ENCODE assay signal across 8 mouse cellular contexts in genomic region chr8:105276292-105277120, GRCm38 (mm10). TPM values are rescaled to one million over a fixed set of nuclear protein-coding genes. Genes with fewer than 3 reads are reported as not detected.
DNase-seq lines count a peak whose midpoint lies in the region; ATAC-seq and TF ChIP-seq lines count a peak whose summit lies in the region.

No protein-coding gene starts in this region.

- H3K36me3 ChIP-seq in hindbrain, postnatal 0 days (ENCODE audit: insufficient read depth, low read length): no peaks in the 10 kb centered on the region
- H3K36me3 ChIP-seq in liver, embryonic 14.5 days (replicated peaks; ENCODE audit: control insufficient read depth, insufficient read depth, low read depth): no peaks in the 10 kb centered on the region
- peaks cover 15% of the 10 kb centered on the region for H3K36me3 ChIP-seq in neural tube, embryonic 13.5 days

- TF ChIP-seq CTCF in hindbrain, postnatal 0 days (IDR thresholded peaks at IDR 0.05; ENCODE audit: low read depth): peak; percentile 10; the same call in 1 of the 2 replicates
- TF ChIP-seq CTCF in liver, embryonic 14.5 days (IDR thresholded peaks at IDR 0.05; ENCODE audit: low read depth): no peak

- peak overlapping the region; percentile 83 for H3K4me2 ChIP-seq in hindbrain, postnatal 0 days (ENCODE audit: low read depth, low read length)
- peak overlapping the region; percentile 30 for H3K4me2 ChIP-seq in liver, embryonic 14.5 days (ENCODE audit: low read depth)
- peak overlapping the region; percentile 77 for H3K4me2 ChIP-seq in neural tube, embryonic 13.5 days

- H3K4me3 ChIP-seq in hindbrain, postnatal 0 days (ENCODE audit: low read length): peak overlapping the region; percentile 48
- H3K4me3 ChIP-seq in liver, embryonic 14.5 days (ENCODE audit: insufficient read depth in 1 of 2, low read depth in 2 of 2, low read length in 2 of 2): peak overlapping the region in 1 of 2 experiments; percentile 0; a peak in 1 of 4 replicates
- H3K4me3 ChIP-seq in neural tube, embryonic 13.5 days: peak overlapping the region; percentile 45

- peak; percentile 97 for DNase-seq in heart, adult 11 months
- no peak for DNase-seq in heart, adult 8-10 months (ENCODE audit: low spot score)
- DNase-seq in adrenal gland, postnatal 36 days: peak; percentile 63 to 82
- DNase-seq in gastrocnemius, adult 18-20 months (ENCODE audit: low spot score): peak; percentile 76
- peak; percentile 63 for DNase-seq in hindbrain, postnatal 0 days (ENCODE audit: low spot score)
- no peak for DNase-seq in liver, embryonic 14.5 days (ENCODE audit: low read depth in 3 of 3, low spot score in 3 of 3)
- DNase-seq in frontal cortex, postnatal 25 days (ENCODE audit: low spot score in 2 of 2): no peak

- no peaks in the 10 kb centered on the region for H3K9me3 ChIP-seq in hindbrain, postnatal 0 days (ENCODE audit: low read length)
- no peaks in the 10 kb centered on the region for H3K9me3 ChIP-seq in liver, embryonic 14.5 days (ENCODE audit: control insufficient read depth, low read length)
- no peaks in the 10 kb centered on the region for H3K9me3 ChIP-seq in neural tube, embryonic 13.5 days

- ATAC-seq in hindbrain, postnatal 0 days: peak; percentile 66
- ATAC-seq in liver, embryonic 14.5 days (ENCODE audit: insufficient read depth): peak; percentile 52; the same call in 1 of the 2 replicates
- ATAC-seq in neural tube, embryonic 13.5 days (ENCODE audit: low read depth): peak; percentile 73

- peaks cover 5% of the 10 kb centered on the region; the same call in 1 of the 2 replicates for H3K4me1 ChIP-seq in hindbrain, postnatal 0 days (ENCODE audit: insufficient read depth, low read length)
- H3K4me1 ChIP-seq in liver, embryonic 14.5 days (replicated peaks; ENCODE audit: control insufficient read depth in 2 of 2, insufficient read depth in 2 of 2, low read length in 1 of 2): peaks cover 4 to 6% of the 10 kb centered on the region in 2 experiments; a peak in 3 of 4 replicates
- H3K4me1 ChIP-seq in neural tube, embryonic 13.5 days (replicated peaks): peaks cover 34% of the 10 kb centered on the region

- 2% methylated on average over 30 of the region's 30 CpGs for WGBS in hindbrain, postnatal 0 days
- 3% methylated on average over 30 of the region's 30 CpGs for WGBS in liver, embryonic 14.5 days (ENCODE audit: insufficient replicate concordance)
- 2% methylated on average over 30 of the region's 30 CpGs for WGBS in neural tube, embryonic 13.5 days

- peaks cover 18% of the 10 kb centered on the region for H3K27me3 ChIP-seq in hindbrain, postnatal 0 days (ENCODE audit: insufficient read depth, low read length)
- peaks cover 78% of the 10 kb centered on the region for H3K27me3 ChIP-seq in liver, embryonic 14.5 days (ENCODE audit: control insufficient read depth, insufficient read depth, low read length)
- H3K27me3 ChIP-seq in neural tube, embryonic 13.5 days: peaks cover 92% of the 10 kb centered on the region

- H3K9ac ChIP-seq in hindbrain, postnatal 0 days (replicated peaks; ENCODE audit: low read length): peak overlapping the region; percentile 40; the same call in 1 of the 2 replicates
- H3K9ac ChIP-seq in liver, embryonic 14.5 days (replicated peaks): no peak overlapping the region
- peak overlapping the region; percentile 75 for H3K9ac ChIP-seq in neural tube, embryonic 13.5 days

- peak overlapping the region; percentile 15; the same call in 1 of the 2 replicates for H3K27ac ChIP-seq in hindbrain, postnatal 0 days
- no peak overlapping the region for H3K27ac ChIP-seq in liver, embryonic 14.5 days
- no peak overlapping the region for H3K27ac ChIP-seq in neural tube, embryonic 13.5 days (replicated peaks)

- no peak for TF ChIP-seq EP300 in liver, embryonic 14.5 days (IDR thresholded peaks at IDR 0.05; ENCODE audit: low read depth)

RNA-seq across cellular contexts. Expression of gene Nol3, which starts 0.6 kb away (rescaled TPM):
- 10 to 100 TPM; 23.7 to 28.3 (median 27.1) TPM for total RNA-seq in heart, adult 8-10 months (2022)
- total RNA-seq in adrenal gland, postnatal 36 days (2021): 1 to 10 TPM; 5.5 TPM
- total RNA-seq in gastrocnemius, adult 18-20 months (2021): 10 to 100 TPM; 32.7 to 38.9 TPM
- total RNA-seq in hindbrain, postnatal 0 days (2014; rRNA removed): 2.1 and 2.6 TPM in 2 replicates
- 6.6 and 6.9 TPM in 2 replicates for polyA plus RNA-seq in hindbrain, postnatal 0 days (2015; fragmentation: Nextera tagmentation; extraction: Ambion mirVana)
- polyA plus RNA-seq in liver, embryonic 14.5 days (2012; rRNA removed): 0.02 and 0.03 TPM in 2 replicates
- not detected in 2 replicates for polyA plus RNA-seq in liver, embryonic 14.5 days (2014; fragmentation: Nextera tagmentation; extraction: Ambion mirVana)
- polyA plus RNA-seq in neural tube, embryonic 13.5 days (2015; fragmentation: Nextera tagmentation; extraction: Ambion mirVana): 5.3 and 6.9 TPM in 2 replicates

RNA-seq across cellular contexts. Expression of gene Hsf4, which starts 6.9 kb away (rescaled TPM):
- total RNA-seq in heart, adult 8-10 months (2022): 1 to 10 TPM; 3.3 to 5.0 (median 4.5) TPM
- total RNA-seq in adrenal gland, postnatal 36 days (2021): 1 to 10 TPM; 1.3 to 1.6 TPM
- total RNA-seq in gastrocnemius, adult 18-20 months (2021): 10 to 100 TPM in 1 of 2 experiments, 1 to 10 TPM in 1; 9.8 to 11.1 TPM
- total RNA-seq in hindbrain, postnatal 0 days (2014; rRNA removed): 0.63 TPM in 1 of 2 replicates, not detected in the other
- polyA plus RNA-seq in hindbrain, postnatal 0 days (2015; fragmentation: Nextera tagmentation; extraction: Ambion mirVana): 1.4 and 1.5 TPM in 2 replicates
- 0.03 TPM in 1 of 2 replicates, not detected in the other for polyA plus RNA-seq in liver, embryonic 14.5 days (2012; rRNA removed)
- polyA plus RNA-seq in liver, embryonic 14.5 days (2014; fragmentation: Nextera tagmentation; extraction: Ambion mirVana): 0.08 TPM in 1 of 2 replicates, not detected in the other
- polyA plus RNA-seq in neural tube, embryonic 13.5 days (2015; fragmentation: Nextera tagmentation; extraction: Ambion mirVana): 0.32 and 0.44 TPM in 2 replicates

RNA-seq across cellular contexts. Expression of gene Fbxl8, which starts 12.1 kb away (rescaled TPM):
- total RNA-seq in heart, adult 8-10 months (2022): 1 to 10 TPM; 2.0 to 2.6 (median 2.5) TPM
- total RNA-seq in adrenal gland, postnatal 36 days (2021): 1 to 10 TPM; 3.3 to 3.6 TPM
- total RNA-seq in gastrocnemius, adult 18-20 months (2021): under 1 TPM; 0.55 to 0.71 TPM
- 0.50 and 3.1 TPM in 2 replicates for total RNA-seq in hindbrain, postnatal 0 days (2014; rRNA removed)
- polyA plus RNA-seq in hindbrain, postnatal 0 days (2015; fragmentation: Nextera tagmentation; extraction: Ambion mirVana): 1.2 and 1.3 TPM in 2 replicates
- polyA plus RNA-seq in liver, embryonic 14.5 days (2012; rRNA removed): 1.0 and 1.3 TPM in 2 replicates
- polyA plus RNA-seq in liver, embryonic 14.5 days (2014; fragmentation: Nextera tagmentation; extraction: Ambion mirVana): 0.75 and 0.83 TPM in 2 replicates
- 1.8 and 2.0 TPM in 2 replicates for polyA plus RNA-seq in neural tube, embryonic 13.5 days (2015; fragmentation: Nextera tagmentation; extraction: Ambion mirVana)

RNA-seq across cellular contexts. Expression of gene Tradd, which starts 12.1 kb away (rescaled TPM):
- total RNA-seq in heart, adult 8-10 months (2022): 1 to 10 TPM; 3.7 to 5.7 (median 5.2) TPM
- total RNA-seq in adrenal gland, postnatal 36 days (2021): 10 to 100 TPM; 15.3 to 17.9 TPM
- 1 to 10 TPM; 2.8 to 3.3 TPM for total RNA-seq in gastrocnemius, adult 18-20 months (2021)
- 11.5 and 15.6 TPM in 2 replicates for total RNA-seq in hindbrain, postnatal 0 days (2014; rRNA removed)
- polyA plus RNA-seq in hindbrain, postnatal 0 days (2015; fragmentation: Nextera tagmentation; extraction: Ambion mirVana): 14.6 and 14.9 TPM in 2 replicates
- 5.5 and 6.0 TPM in 2 replicates for polyA plus RNA-seq in liver, embryonic 14.5 days (2012; rRNA removed)
- polyA plus RNA-seq in liver, embryonic 14.5 days (2014; fragmentation: Nextera tagmentation; extraction: Ambion mirVana): 11.5 and 15.8 TPM in 2 replicates
- 21.4 and 25.0 TPM in 2 replicates for polyA plus RNA-seq in neural tube, embryonic 13.5 days (2015; fragmentation: Nextera tagmentation; extraction: Ambion mirVana)

RNA-seq across cellular contexts. Expression of gene 4931428F04Rik, which starts 13.2 kb away (rescaled TPM):
- total RNA-seq in heart, adult 8-10 months (2022): 1 to 10 TPM; 1.1 to 1.6 (median 1.5) TPM
- 1 to 10 TPM; 2.4 to 2.8 TPM for total RNA-seq in adrenal gland, postnatal 36 days (2021)
- under 1 TPM; 0.53 to 0.74 TPM for total RNA-seq in gastrocnemius, adult 18-20 months (2021)
- 52.3 and 63.4 TPM in 2 replicates for total RNA-seq in hindbrain, postnatal 0 days (2014; rRNA removed)
- polyA plus RNA-seq in hindbrain, postnatal 0 days (2015; fragmentation: Nextera tagmentation; extraction: Ambion mirVana): 67.3 and 82.8 TPM in 2 replicates
- 1.3 and 1.6 TPM in 2 replicates for polyA plus RNA-seq in liver, embryonic 14.5 days (2012; rRNA removed)
- 0.48 and 0.62 TPM in 2 replicates for polyA plus RNA-seq in liver, embryonic 14.5 days (2014; fragmentation: Nextera tagmentation; extraction: Ambion mirVana)
- 120 and 124 TPM in 2 replicates for polyA plus RNA-seq in neural tube, embryonic 13.5 days (2015; fragmentation: Nextera tagmentation; extraction: Ambion mirVana)

Comparison
In these comparisons a context has a peak if more than half of its experiments do, and no peak if none do; other contexts are left out.
1. DNase-seq: peak in heart, adult 11 months (single experiment), adrenal gland, postnatal 36 days (2 of 2), gastrocnemius, adult 18-20 months (single experiment) and hindbrain, postnatal 0 days (single experiment); none in heart, adult 8-10 months (single experiment), liver, embryonic 14.5 days (0 of 3) and frontal cortex, postnatal 25 days (0 of 2).
2. H3K4me2 ChIP-seq: peak in every context shown above with its lines; median percentile 83 in hindbrain, postnatal 0 days; 77 in neural tube, embryonic 13.5 days; 30 in liver, embryonic 14.5 days.
3. Peak in every context shown above with its lines, with median percentiles within 50 percentile points of each other: ATAC-seq.